Mouse (Mus musculus) heart, postnatal 25 days (tissue): ENCODE measurements around the gene Acbd3. TPM values are rescaled to one million over a fixed set of nuclear protein-coding genes. Genes with fewer than 3 reads are reported as not detected.

ENCODE experiments used
- DNase-seq: peaks from one replicate; pipeline ENCODE4 v3.0.0; 2022; ENCODE audit warnings: low spot score
- intact Hi-C: fragments of 180-260 bp; cut with DNase I; formaldehyde crosslinking; loops from one replicate; pipeline ENCODE4 v1.15.1; 2025
- total RNA-seq, 2 experiments: library from RNA; stranded (reverse); gene quantifications; 2 replicates each; pipeline ENCODE4 v1.2.3; 2021

Gene Acbd3
- total RNA-seq, 2 experiments from 2014 or later: 22.6 to 24.8 TPM

- intact Hi-C loops: loop anchor here (2.0 to 5.0 kb wide), 2 partner anchors 35 to 74 kb away; partner anchors contain the start of genes H3f3a and Sde2
Measured at GRCm38 (mm10) chr1:180777660-180778402, 52.0 kb downstream of the Acbd3 start.

DNA sequence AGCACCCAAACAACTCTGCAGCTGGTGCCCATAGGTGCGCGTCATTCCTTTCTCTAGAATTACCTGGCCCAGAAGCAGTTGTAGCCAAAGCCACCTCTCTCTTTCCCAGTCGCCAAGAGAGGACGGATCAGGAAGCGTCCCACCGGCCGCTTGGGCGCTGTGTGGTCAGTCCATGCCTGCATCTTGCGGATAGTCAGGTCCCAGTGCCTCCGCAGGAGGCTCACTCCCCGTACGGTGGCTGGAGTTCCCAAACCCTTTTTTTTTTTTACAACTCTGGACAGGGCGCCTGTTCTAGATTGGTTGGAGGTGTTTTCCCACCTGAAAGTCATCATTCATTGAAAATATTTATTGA is 52.5 kb downstream of the Acbd3 start:
- DNase-seq: no peak
- intact Hi-C loops: loop anchor here (2.0 to 5.0 kb wide), 2 partner anchors 34 to 74 kb away; partner anchors contain the start of genes H3f3a and Sde2

More at GRCm38 (mm10) chr1:180777660-180778402, 52.0 kb downstream of the Acbd3 start:
- DNase-seq: peak; percentile 75

DNA sequence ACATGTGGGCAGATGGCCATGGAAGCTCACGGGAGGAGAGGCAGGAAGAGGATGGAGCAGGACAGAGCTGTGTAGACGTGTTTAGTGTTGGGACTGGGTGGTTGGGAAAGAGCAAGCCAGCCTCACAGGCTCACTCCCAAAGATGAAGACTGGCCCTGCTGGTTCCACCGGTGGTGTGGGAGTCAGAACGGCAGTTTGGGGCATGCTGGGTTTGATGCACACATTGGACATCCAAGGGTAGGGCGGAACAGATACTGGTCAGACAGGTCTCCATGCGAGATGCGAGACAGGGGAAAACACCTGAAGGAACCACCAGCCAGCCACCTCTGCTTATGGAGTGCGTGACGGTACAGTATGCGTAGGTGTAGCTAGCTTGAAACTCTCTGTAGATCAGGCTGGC is 53.1 kb downstream of the Acbd3 start:
- no peak for DNase-seq
- intact Hi-C loops: loop anchor here (2.0 to 5.0 kb wide), 2 partner anchors 34 to 73 kb away; partner anchors contain the start of genes H3f3a and Sde2

- intact Hi-C loops: no loop called here
- no peak for DNase-seq
Measured at GRCm38 (mm10) chr1:180780291-180780690, 54.4 kb downstream of the Acbd3 start.

DNA sequence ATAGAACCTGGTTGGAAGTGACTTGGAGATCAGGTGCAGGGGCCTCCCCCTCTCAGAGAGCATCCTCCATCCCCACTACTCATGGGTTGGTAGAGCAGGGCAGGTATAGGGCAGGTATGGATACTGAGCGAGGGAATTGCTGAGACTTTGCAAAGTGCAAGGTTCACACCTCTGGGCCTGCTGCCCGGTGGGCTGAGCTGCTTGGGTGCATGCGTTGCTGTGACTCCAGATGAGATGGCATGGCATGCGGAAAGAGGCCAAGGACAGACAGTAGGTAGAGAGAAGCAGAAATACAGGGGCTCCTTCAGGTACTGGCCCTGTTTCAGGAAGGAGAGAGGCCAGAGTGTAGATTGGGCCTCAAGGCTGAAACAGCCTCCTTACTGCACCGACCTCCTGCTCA is 55.4 kb downstream of the Acbd3 start:
- intact Hi-C loops: no loop called here

DNA sequence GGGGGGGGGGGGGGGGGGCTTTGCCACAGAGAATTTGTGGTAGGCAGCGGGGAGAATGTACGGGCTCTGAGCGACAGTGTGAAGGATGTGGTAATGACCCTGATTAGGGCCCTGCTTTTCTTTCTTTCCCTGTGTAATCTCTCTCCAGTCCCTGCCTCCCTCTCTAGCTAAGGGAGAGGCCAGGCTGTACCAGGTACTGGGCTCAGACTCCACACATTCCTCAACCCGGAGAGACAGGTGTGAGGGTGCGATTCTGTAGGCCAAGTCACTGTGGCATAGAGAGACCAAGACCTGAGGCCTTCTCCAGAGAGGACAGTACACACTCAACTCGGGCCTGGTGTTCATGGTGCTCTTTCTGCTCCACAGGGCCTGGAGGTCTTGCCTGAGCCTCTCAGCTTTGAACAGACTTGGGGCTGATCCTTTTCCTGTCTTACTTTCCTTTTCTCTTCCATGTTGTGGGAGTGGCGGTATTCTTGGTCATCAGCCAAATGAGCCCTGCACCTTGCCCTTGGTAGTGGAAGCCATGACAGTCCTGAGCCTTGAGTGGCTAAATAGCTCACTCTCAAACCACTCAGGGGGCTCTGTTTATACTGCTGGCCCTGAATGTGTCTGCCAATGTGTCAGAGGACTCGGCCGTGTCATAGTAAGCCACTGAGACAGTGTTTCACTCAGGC is 57.2 kb downstream of the Acbd3 start:
- DNase-seq: no peak
- intact Hi-C loops: no loop called here

More for the DNA sequence above, 55.4 kb downstream of the Acbd3 start:
- no peak for DNase-seq

GRCm38 (mm10) chr1:180783580-180783928 is 57.7 kb downstream of the Acbd3 start:
- no peak for DNase-seq
- intact Hi-C loops: no loop called here

GRCm38 (mm10) chr1:180791821-180792480 is 66.1 kb downstream of the Acbd3 start:
- no peak for DNase-seq
- intact Hi-C loops: no loop called here

GRCm38 (mm10) chr1:180792814-180793213 is 67.0 kb downstream of the Acbd3 start:
- no peak for DNase-seq
- intact Hi-C loops: no loop called here

GRCm38 (mm10) chr1:180793445-180794117 is 67.7 kb downstream of the Acbd3 start:
- no peak for DNase-seq
- intact Hi-C loops: no loop called here

- no peak for DNase-seq
- intact Hi-C loops: no loop called here
Measured at GRCm38 (mm10) chr1:180794170-180794569, 68.3 kb downstream of the Acbd3 start.

GRCm38 (mm10) chr1:180798660-180799059 is 72.8 kb downstream of the Acbd3 start:
- intact Hi-C loops: no loop called here
- DNase-seq: no peak

GRCm38 (mm10) chr1:180799253-180799652 is 73.4 kb downstream of the Acbd3 start:
- DNase-seq: no peak
- intact Hi-C loops: no loop called here

DNA sequence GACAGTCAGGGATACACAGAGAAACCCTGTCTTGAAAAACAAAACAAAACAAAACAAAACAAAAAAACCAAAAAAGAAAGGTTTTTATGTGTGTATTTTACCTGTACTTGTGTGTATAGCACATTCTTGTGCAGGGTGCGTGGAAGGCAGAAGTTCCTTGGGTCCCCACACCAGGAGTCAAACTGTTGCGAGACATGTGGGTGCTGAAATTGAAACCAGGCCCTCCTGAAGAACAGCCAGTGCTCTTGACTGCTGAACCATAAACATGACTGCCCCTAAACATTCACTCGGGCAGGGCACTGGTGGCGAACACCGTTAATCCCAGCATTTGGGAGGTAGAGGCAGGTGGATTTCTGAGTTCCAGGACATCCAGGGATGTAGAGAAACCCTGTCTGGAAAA is 74.2 kb downstream of the Acbd3 start:
- intact Hi-C loops: no loop called here

GRCm38 (mm10) chr1:180800814-180801213 is 75.0 kb downstream of the Acbd3 start:
- intact Hi-C loops: no loop called here

More for the DNA sequence above, 74.2 kb downstream of the Acbd3 start:
- no peak for DNase-seq

GRCm38 (mm10) chr1:180801466-180801994 is 75.7 kb downstream of the Acbd3 start:
- intact Hi-C loops: no loop called here
- DNase-seq: no peak

More at GRCm38 (mm10) chr1:180800814-180801213, 75.0 kb downstream of the Acbd3 start:
- DNase-seq: no peak
